Mouse (Mus musculus): ENCODE results near the gene Ctbp2. TPM values are rescaled to one million over a fixed set of nuclear protein-coding genes. Genes with fewer than 3 reads are reported as not detected.

Ctbp2 gene
- polyA plus RNA-seq, 1 experiment from 2014 or later, result 75.4 TPM

GRCm38 (mm10) chr7:132999061-132999460 lies 125.1 kb downstream of the Ctbp2 start:
- Histone ChIP-seq H3K4me2 (ENCODE audit: low read depth, low read length) (no peak overlapping the region), H3K27me3 (ENCODE audit: control insufficient read depth, insufficient read depth, low read depth, low read length) (no peaks in the 10 kb centered on the region), H3K9ac (ENCODE audit: low read length) (no peak overlapping the region), H3K4me3 (ENCODE audit: low read length) (no peak overlapping the region), H3K27ac (ENCODE audit: low read length) (no peak overlapping the region), H3K4me1 (replicated peaks; ENCODE audit: control insufficient read depth, insufficient read depth, low read length) (peaks cover 2% of the 10 kb centered on the region), H3K9me3 (ENCODE audit: control insufficient read depth, low read length) (no peaks in the 10 kb centered on the region), H3K36me3 (ENCODE audit: control insufficient read depth, insufficient read depth, low read length) (peaks cover 29% of the 10 kb centered on the region)
- 91% methylated on average over 11 of the region's 11 CpGs for WGBS
- ATAC-seq (ENCODE audit: low read depth), result no peak

DNA sequence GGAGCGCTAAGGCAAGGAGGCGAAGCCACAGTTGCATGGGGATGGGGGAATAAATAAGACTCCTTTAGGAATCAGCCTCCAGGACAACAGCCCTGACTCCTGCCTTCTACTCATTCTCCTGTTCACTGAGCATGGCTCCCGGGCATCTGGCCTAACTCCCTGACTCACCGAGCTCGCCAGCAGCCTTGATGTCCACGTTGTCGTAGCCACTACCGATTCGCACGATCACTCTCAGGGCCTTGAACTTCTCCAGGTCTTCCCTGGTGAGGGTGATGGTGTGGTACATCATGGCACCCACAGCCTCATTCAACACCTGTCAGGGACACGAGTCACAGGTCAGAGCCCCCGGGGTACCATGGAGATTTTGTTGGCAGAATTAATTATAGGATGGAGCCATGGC lies 125.5 kb downstream of the Ctbp2 start:
- H3K4me1 ChIP-seq (replicated peaks; ENCODE audit: control insufficient read depth, insufficient read depth, low read length), result no peaks in the 10 kb centered on the region
- no peak for ATAC-seq (ENCODE audit: low read depth)
- WGBS, result 94% methylated on average over 12 of the region's 12 CpGs
- no peak overlapping the region for H3K9ac ChIP-seq (ENCODE audit: low read length)
- H3K27ac ChIP-seq (ENCODE audit: low read length), result no peak overlapping the region
- H3K4me2 ChIP-seq (ENCODE audit: low read depth, low read length), result no peak overlapping the region
- no peak overlapping the region for H3K4me3 ChIP-seq (ENCODE audit: low read length)
- H3K27me3 ChIP-seq (ENCODE audit: control insufficient read depth, insufficient read depth, low read depth, low read length), result no peaks in the 10 kb centered on the region
- no peaks in the 10 kb centered on the region for H3K9me3 ChIP-seq (ENCODE audit: control insufficient read depth, low read length)
- peaks cover 29% of the 10 kb centered on the region for H3K36me3 ChIP-seq (ENCODE audit: control insufficient read depth, insufficient read depth, low read length)

DNA sequence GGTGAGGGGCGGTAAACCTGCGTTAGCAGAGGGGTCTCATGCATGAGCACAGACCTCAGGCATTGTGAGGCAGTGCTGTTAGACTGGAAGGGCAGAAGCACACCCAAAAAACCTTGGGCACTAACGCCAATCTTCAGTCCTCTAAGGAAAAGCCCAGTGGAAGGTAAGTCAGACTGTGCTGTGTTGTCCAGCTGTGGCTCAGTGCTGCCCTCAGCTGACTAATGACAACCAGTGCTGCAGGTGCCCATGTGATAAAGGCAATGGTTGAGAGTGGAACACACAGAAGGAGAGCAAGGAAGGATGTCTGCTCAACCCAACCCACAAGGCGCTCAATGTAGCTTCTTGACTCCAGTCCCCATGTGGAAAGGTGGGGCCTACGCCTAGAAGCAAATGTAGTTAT lies 127.8 kb downstream of the Ctbp2 start:
- Histone ChIP-seq H3K27me3 (ENCODE audit: control insufficient read depth, insufficient read depth, low read depth, low read length) (no peaks in the 10 kb centered on the region), H3K9ac (ENCODE audit: low read length) (no peak overlapping the region), H3K4me1 (replicated peaks; ENCODE audit: control insufficient read depth, insufficient read depth, low read length) (no peaks in the 10 kb centered on the region), H3K9me3 (ENCODE audit: control insufficient read depth, low read length) (no peaks in the 10 kb centered on the region), H3K27ac (ENCODE audit: low read length) (no peak overlapping the region), H3K4me2 (ENCODE audit: low read depth, low read length) (no peak overlapping the region), H3K4me3 (ENCODE audit: low read length) (no peak overlapping the region), H3K36me3 (ENCODE audit: control insufficient read depth, insufficient read depth, low read length) (peaks cover 37% of the 10 kb centered on the region)
- no peak; the same call in 1 of the 2 replicates for ATAC-seq (ENCODE audit: low read depth)
- WGBS, result 87% methylated on average over 5 of the region's 5 CpGs

GRCm38 (mm10) chr7:132994628-132995191 lies 129.4 kb downstream of the Ctbp2 start:
- Histone ChIP-seq H3K9ac (ENCODE audit: low read length) (no peak overlapping the region), H3K4me3 (ENCODE audit: low read length) (no peak overlapping the region), H3K9me3 (ENCODE audit: control insufficient read depth, low read length) (no peaks in the 10 kb centered on the region), H3K27me3 (ENCODE audit: control insufficient read depth, insufficient read depth, low read depth, low read length) (no peaks in the 10 kb centered on the region), H3K36me3 (ENCODE audit: control insufficient read depth, insufficient read depth, low read length) (peaks cover 53% of the 10 kb centered on the region), H3K4me1 (replicated peaks; ENCODE audit: control insufficient read depth, insufficient read depth, low read length) (no peaks in the 10 kb centered on the region), H3K4me2 (ENCODE audit: low read depth, low read length) (no peak overlapping the region), H3K27ac (ENCODE audit: low read length) (no peak overlapping the region)
- WGBS, result 68% methylated on average over 6 of the region's 6 CpGs
- ATAC-seq (ENCODE audit: low read depth), result no peak

- no peak overlapping the region for H3K27ac ChIP-seq (ENCODE audit: low read length)
- no peaks in the 10 kb centered on the region for H3K4me1 ChIP-seq (replicated peaks; ENCODE audit: control insufficient read depth, insufficient read depth, low read length)
- no peak for ATAC-seq (ENCODE audit: low read depth)
- no peaks in the 10 kb centered on the region for H3K9me3 ChIP-seq (ENCODE audit: control insufficient read depth, low read length)
- no peak overlapping the region for H3K9ac ChIP-seq (ENCODE audit: low read length)
- H3K27me3 ChIP-seq (ENCODE audit: control insufficient read depth, insufficient read depth, low read depth, low read length), result no peaks in the 10 kb centered on the region
- no peak overlapping the region for H3K4me2 ChIP-seq (ENCODE audit: low read depth, low read length)
- peaks cover 57% of the 10 kb centered on the region for H3K36me3 ChIP-seq (ENCODE audit: control insufficient read depth, insufficient read depth, low read length)
- H3K4me3 ChIP-seq (ENCODE audit: low read length), result no peak overlapping the region
- 86% methylated on average over 8 of the region's 8 CpGs for WGBS
These were observed 130.0 kb downstream of the Ctbp2 start for GRCm38 (mm10) chr7:132994120-132994519.

DNA sequence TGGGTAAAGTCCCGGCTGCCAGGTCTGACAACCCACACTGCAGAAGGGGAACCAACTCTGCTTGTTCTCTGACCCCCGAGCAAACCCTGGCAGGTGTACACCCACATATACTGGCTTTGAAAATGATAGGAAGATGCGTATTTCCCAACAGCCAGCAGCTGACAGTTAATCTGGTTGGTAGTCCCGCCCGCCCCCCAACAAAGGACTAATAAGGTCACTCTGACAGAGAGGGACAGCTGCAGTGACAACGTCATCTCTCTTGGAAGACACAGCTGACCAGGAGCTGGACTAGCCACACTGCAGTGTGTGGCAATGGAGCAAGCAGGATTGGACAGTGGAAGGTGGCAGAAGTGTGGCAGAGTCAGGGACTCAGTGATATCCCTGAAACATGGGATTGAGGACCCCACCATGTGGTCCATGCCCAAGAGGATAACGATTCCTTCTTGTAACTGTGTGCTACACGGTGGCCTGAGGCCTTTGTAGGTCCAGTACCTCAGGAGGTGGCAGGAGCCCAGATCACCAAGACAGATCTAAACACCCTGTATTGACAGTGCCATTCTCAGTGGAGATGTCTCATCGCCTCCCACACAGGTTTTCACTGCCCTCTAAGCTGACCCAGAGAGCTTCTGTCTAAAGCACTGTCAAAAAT lies 131.1 kb downstream of the Ctbp2 start:
- Histone ChIP-seq H3K4me2 (ENCODE audit: low read depth, low read length) (no peak overlapping the region), H3K4me3 (ENCODE audit: low read length) (no peak overlapping the region), H3K27ac (ENCODE audit: low read length) (no peak overlapping the region), H3K36me3 (ENCODE audit: control insufficient read depth, insufficient read depth, low read length) (peaks cover 52% of the 10 kb centered on the region), H3K9me3 (ENCODE audit: control insufficient read depth, low read length) (no peaks in the 10 kb centered on the region), H3K9ac (ENCODE audit: low read length) (no peak overlapping the region), H3K27me3 (ENCODE audit: control insufficient read depth, insufficient read depth, low read depth, low read length) (no peaks in the 10 kb centered on the region), H3K4me1 (replicated peaks; ENCODE audit: control insufficient read depth, insufficient read depth, low read length) (no peaks in the 10 kb centered on the region)
- ATAC-seq (ENCODE audit: low read depth), result no peak
- 90% methylated on average over 9 of the region's 9 CpGs for WGBS

DNA sequence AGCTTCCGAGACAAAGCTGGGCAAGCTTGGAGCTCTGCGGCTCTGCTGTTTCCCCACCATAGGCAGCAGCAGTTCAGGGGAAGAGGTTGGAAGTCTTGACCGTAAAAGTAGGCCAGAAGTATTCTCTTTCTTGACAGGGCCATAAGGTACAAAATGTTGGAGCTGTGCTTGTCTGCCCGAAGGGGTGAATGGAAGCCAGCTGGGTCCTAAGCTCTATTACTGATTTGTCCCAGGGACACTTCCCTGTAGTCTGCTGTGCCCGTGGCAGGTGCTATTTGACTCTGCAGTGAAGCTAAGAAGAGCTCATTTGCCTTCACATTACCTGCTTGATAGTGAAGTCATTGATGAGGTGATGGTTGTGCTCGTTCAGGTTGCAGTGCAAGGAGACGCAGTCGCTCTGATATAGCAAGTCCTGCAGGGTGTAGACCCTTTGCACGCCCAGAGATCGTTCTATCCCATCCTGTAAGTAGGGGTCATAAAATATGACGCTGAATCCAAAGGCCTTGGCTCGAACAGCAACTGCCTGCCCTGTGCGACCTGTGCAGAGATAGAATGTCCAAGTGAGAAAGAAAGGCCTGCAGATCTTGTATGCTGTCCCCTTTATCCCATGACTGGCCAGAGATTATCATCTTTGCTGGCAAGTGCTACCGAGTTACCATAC lies 132.8 kb downstream of the Ctbp2 start:
- no peak overlapping the region for H3K9ac ChIP-seq (ENCODE audit: low read length)
- H3K27ac ChIP-seq (ENCODE audit: low read length), result no peak overlapping the region
- no peak for ATAC-seq (ENCODE audit: low read depth)
- no peak overlapping the region for H3K4me3 ChIP-seq (ENCODE audit: low read length)
- H3K36me3 ChIP-seq (ENCODE audit: control insufficient read depth, insufficient read depth, low read length), result peaks cover 51% of the 10 kb centered on the region
- no peak overlapping the region for H3K4me2 ChIP-seq (ENCODE audit: low read depth, low read length)
- whole genome bisulfite sequencing, result 89% methylated on average over 14 of the region's 14 CpGs
- no peaks in the 10 kb centered on the region for H3K9me3 ChIP-seq (ENCODE audit: control insufficient read depth, low read length)
- H3K4me1 ChIP-seq (replicated peaks; ENCODE audit: control insufficient read depth, insufficient read depth, low read length), result no peaks in the 10 kb centered on the region
- H3K27me3 ChIP-seq (ENCODE audit: control insufficient read depth, insufficient read depth, low read depth, low read length), result no peaks in the 10 kb centered on the region

GRCm38 (mm10) chr7:132989839-132990238 lies 134.3 kb downstream of the Ctbp2 start:
- H3K4me2 ChIP-seq (ENCODE audit: low read depth, low read length), result no peak overlapping the region
- H3K9me3 ChIP-seq (ENCODE audit: control insufficient read depth, low read length), result no peaks in the 10 kb centered on the region
- H3K4me1 ChIP-seq (replicated peaks; ENCODE audit: control insufficient read depth, insufficient read depth, low read length), result no peaks in the 10 kb centered on the region
- peaks cover 51% of the 10 kb centered on the region for H3K36me3 ChIP-seq (ENCODE audit: control insufficient read depth, insufficient read depth, low read length)
- WGBS, result 74% methylated on average over 5 of the region's 5 CpGs
- H3K27ac ChIP-seq (ENCODE audit: low read length), result no peak overlapping the region
- no peaks in the 10 kb centered on the region for H3K27me3 ChIP-seq (ENCODE audit: control insufficient read depth, insufficient read depth, low read depth, low read length)
- H3K4me3 ChIP-seq (ENCODE audit: low read length), result no peak overlapping the region
- ATAC-seq (ENCODE audit: low read depth), result no peak
- no peak overlapping the region for H3K9ac ChIP-seq (ENCODE audit: low read length)

- ATAC-seq (ENCODE audit: low read depth), result no peak
- WGBS, result 53% methylated on average over 3 of the region's 3 CpGs
These were observed 141.5 kb downstream of the Ctbp2 start for GRCm38 (mm10) chr7:132982639-132983038.

More at GRCm38 (mm10) chr7:132982639-132983038, 141.5 kb downstream of the Ctbp2 start:
- H3K27ac ChIP-seq (ENCODE audit: low read length), result no peak overlapping the region
- no peak overlapping the region for H3K9ac ChIP-seq (ENCODE audit: low read length)
- H3K27me3 ChIP-seq (ENCODE audit: control insufficient read depth, insufficient read depth, low read depth, low read length), result no peaks in the 10 kb centered on the region
- H3K36me3 ChIP-seq (ENCODE audit: control insufficient read depth, insufficient read depth, low read length), result peaks cover 17% of the 10 kb centered on the region
- H3K9me3 ChIP-seq (ENCODE audit: control insufficient read depth, low read length), result no peaks in the 10 kb centered on the region
- no peaks in the 10 kb centered on the region for H3K4me1 ChIP-seq (replicated peaks; ENCODE audit: control insufficient read depth, insufficient read depth, low read length)
- no peak overlapping the region for H3K4me2 ChIP-seq (ENCODE audit: low read depth, low read length)
- no peak overlapping the region for H3K4me3 ChIP-seq (ENCODE audit: low read length)

Measured in lung, embryonic 16.5 days (tissue).